Mouse (Mus musculus): ENCODE measurements around the gene Tdrkh. TPM values are rescaled to one million over a fixed set of nuclear protein-coding genes. Genes with fewer than 3 reads are reported as not detected.

Gene Tdrkh
- polyA plus RNA-seq, 1 experiment from 2014 or later = 45.2 TPM

DNA sequence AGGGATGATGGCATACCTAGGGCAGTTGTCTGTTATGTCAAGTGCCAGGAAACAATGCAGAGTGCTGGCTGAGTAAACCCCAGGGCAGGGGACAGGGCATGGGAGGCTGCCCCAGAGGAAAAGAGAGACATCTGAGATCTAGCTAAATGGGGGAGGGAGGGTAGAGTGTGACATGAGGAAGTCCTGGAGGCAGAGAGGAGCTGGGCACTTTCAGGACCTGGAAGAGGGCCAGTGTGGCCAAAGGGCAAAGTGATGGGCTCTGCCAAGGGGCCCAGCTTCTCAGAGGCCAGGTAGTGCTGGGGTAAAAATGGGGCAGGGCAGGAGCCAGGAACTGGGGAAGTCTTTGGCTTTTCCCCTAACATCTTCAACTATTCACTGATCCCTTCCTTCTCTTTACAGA, 38.4 kb upstream of the Tdrkh start:
- Histone ChIP-seq H3K4me3 (no peak overlapping the region), H3K36me3 (no peaks in the 10 kb centered on the region), H3K27me3 (ENCODE audit: low read depth, poor library complexity, severe bottlenecking) (peaks cover 44% of the 10 kb centered on the region), H3K9me3 (replicated peaks) (no peaks in the 10 kb centered on the region), H3K4me1 (peaks cover 33% of the 10 kb centered on the region), H3K27ac (replicated peaks) (no peak overlapping the region)
- DNase-seq (ENCODE audit: low spot score) = no peak

GRCm38 (mm10) chr3:94375146-94375545, 37.9 kb upstream of the Tdrkh start:
- Histone ChIP-seq H3K4me1 (peaks cover 38% of the 10 kb centered on the region), H3K4me3 (no peak overlapping the region), H3K27me3 (ENCODE audit: low read depth, poor library complexity, severe bottlenecking) (peaks cover 44% of the 10 kb centered on the region), H3K27ac (replicated peaks) (no peak overlapping the region), H3K9me3 (replicated peaks) (no peaks in the 10 kb centered on the region), H3K36me3 (no peaks in the 10 kb centered on the region)
- 78% methylated on average over 2 of the region's 2 CpGs for whole genome bisulfite sequencing
- DNase-seq (ENCODE audit: low spot score) = no peak

- Histone ChIP-seq H3K4me1 (peaks cover 42% of the 10 kb centered on the region), H3K36me3 (no peaks in the 10 kb centered on the region), H3K9me3 (replicated peaks) (no peaks in the 10 kb centered on the region), H3K27ac (replicated peaks) (no peak overlapping the region), H3K27me3 (ENCODE audit: low read depth, poor library complexity, severe bottlenecking) (peaks cover 44% of the 10 kb centered on the region), H3K4me3 (no peak overlapping the region)
- no peak for DNase-seq (ENCODE audit: low spot score)
- 49% methylated on average over 5 of the region's 5 CpGs for WGBS
Observed at GRCm38 (mm10) chr3:94375861-94376260, 37.2 kb upstream of the Tdrkh start.

GRCm38 (mm10) chr3:94377028-94377923, 35.8 kb upstream of the Tdrkh start:
- Histone ChIP-seq H3K4me1 (peaks cover 33% of the 10 kb centered on the region), H3K9me3 (replicated peaks) (no peaks in the 10 kb centered on the region), H3K36me3 (no peaks in the 10 kb centered on the region), H3K4me3 (no peak overlapping the region), H3K27me3 (ENCODE audit: low read depth, poor library complexity, severe bottlenecking) (peaks cover 35% of the 10 kb centered on the region), H3K27ac (replicated peaks) (no peak overlapping the region)
- 15% methylated on average over 13 of the region's 13 CpGs for WGBS
- no peak for DNase-seq (ENCODE audit: low spot score)

DNA sequence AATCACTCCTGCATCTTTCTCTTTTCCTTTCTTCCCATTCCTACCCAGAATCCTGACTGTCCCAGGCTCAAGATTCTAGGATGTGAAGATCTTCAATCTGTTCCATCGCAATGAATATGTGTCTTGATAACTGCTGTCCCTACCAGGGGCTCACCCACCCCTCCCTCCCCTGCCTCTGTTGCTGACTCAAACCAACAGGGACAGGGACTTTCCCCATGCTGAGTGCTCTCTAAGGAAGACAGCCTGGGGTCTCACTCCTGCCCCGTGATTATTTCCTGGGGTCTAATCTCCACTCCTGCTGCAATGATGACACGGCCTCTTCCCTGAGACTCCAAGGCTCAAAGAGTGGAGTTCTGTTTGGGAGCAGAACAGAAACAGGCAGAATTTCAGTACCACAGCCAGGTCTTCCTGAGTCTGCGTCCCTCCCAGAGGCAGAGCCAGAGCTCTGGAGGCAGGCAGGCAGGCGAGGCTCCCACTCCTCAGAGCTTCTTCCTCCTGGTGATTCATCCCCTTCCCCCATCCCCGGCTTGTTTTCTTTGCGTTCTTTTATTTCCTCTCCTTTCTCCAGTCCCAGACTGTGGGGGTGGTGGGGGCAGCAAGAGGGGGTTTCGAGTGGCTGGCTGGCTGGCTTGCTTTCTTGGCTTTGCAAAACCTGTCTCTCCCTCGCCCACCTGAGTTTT, 33.1 kb upstream of the Tdrkh start:
- H3K9me3 ChIP-seq (replicated peaks) = no peaks in the 10 kb centered on the region

GRCm38 (mm10) chr3:94382308-94382707, 30.8 kb upstream of the Tdrkh start:
- no peaks in the 10 kb centered on the region for H3K36me3 ChIP-seq
- no peaks in the 10 kb centered on the region; the same call in 1 of the 2 replicates for H3K27me3 ChIP-seq (ENCODE audit: low read depth, poor library complexity, severe bottlenecking)
- no peak overlapping the region for H3K4me3 ChIP-seq
- H3K9me3 ChIP-seq (replicated peaks) = no peaks in the 10 kb centered on the region
- 86% methylated on average over 5 of the region's 5 CpGs for WGBS
- H3K27ac ChIP-seq (replicated peaks) = no peak overlapping the region
- no peak for DNase-seq (ENCODE audit: low spot score)
- peaks cover 11% of the 10 kb centered on the region for H3K4me1 ChIP-seq

More for the DNA sequence above, 33.1 kb upstream of the Tdrkh start:
- H3K27ac ChIP-seq (replicated peaks) = no peak overlapping the region
- H3K36me3 ChIP-seq = no peaks in the 10 kb centered on the region
- H3K4me1 ChIP-seq = peaks cover 14% of the 10 kb centered on the region
- DNase-seq (ENCODE audit: low spot score) = no peak
- H3K27me3 ChIP-seq (ENCODE audit: low read depth, poor library complexity, severe bottlenecking) = peaks cover 9% of the 10 kb centered on the region
- 22% methylated on average over 9 of the region's 9 CpGs for WGBS
- H3K4me3 ChIP-seq = no peak overlapping the region

- no peak overlapping the region for H3K4me3 ChIP-seq
- no peak for DNase-seq (ENCODE audit: low spot score)
- H3K4me1 ChIP-seq = peaks cover 9% of the 10 kb centered on the region
- H3K27me3 ChIP-seq (ENCODE audit: low read depth, poor library complexity, severe bottlenecking) = no peaks in the 10 kb centered on the region; the same call in 1 of the 2 replicates
- H3K27ac ChIP-seq (replicated peaks) = no peak overlapping the region
- WGBS = 60% methylated on average over 3 of the region's 3 CpGs
- H3K36me3 ChIP-seq = no peaks in the 10 kb centered on the region
- no peaks in the 10 kb centered on the region for H3K9me3 ChIP-seq (replicated peaks)
Observed at GRCm38 (mm10) chr3:94383476-94383875, 29.6 kb upstream of the Tdrkh start.

GRCm38 (mm10) chr3:94386671-94387070, 26.4 kb upstream of the Tdrkh start:
- Histone ChIP-seq H3K36me3 (no peaks in the 10 kb centered on the region), H3K27me3 (ENCODE audit: low read depth, poor library complexity, severe bottlenecking) (no peaks in the 10 kb centered on the region; the same call in 1 of the 2 replicates), H3K9me3 (replicated peaks) (no peaks in the 10 kb centered on the region), H3K4me1 (no peaks in the 10 kb centered on the region), H3K27ac (replicated peaks) (no peak overlapping the region), H3K4me3 (no peak overlapping the region)
- WGBS = 74% methylated on average over 4 of the region's 4 CpGs
- DNase-seq (ENCODE audit: low spot score) = no peak

GRCm38 (mm10) chr3:94387391-94387790, 25.7 kb upstream of the Tdrkh start:
- H3K27ac ChIP-seq (replicated peaks) = no peak overlapping the region
- H3K4me3 ChIP-seq = no peak overlapping the region
- 95% methylated on average over 10 of the region's 10 CpGs for WGBS
- no peaks in the 10 kb centered on the region for H3K4me1 ChIP-seq
- no peaks in the 10 kb centered on the region for H3K9me3 ChIP-seq (replicated peaks)
- H3K27me3 ChIP-seq (ENCODE audit: low read depth, poor library complexity, severe bottlenecking) = no peaks in the 10 kb centered on the region
- DNase-seq (ENCODE audit: low spot score) = no peak
- H3K36me3 ChIP-seq = no peaks in the 10 kb centered on the region

GRCm38 (mm10) chr3:94388047-94388446, 25.0 kb upstream of the Tdrkh start:
- Histone ChIP-seq H3K36me3 (no peaks in the 10 kb centered on the region), H3K27me3 (ENCODE audit: low read depth, poor library complexity, severe bottlenecking) (no peaks in the 10 kb centered on the region), H3K27ac (replicated peaks) (no peak overlapping the region), H3K4me3 (no peak overlapping the region), H3K9me3 (replicated peaks) (no peaks in the 10 kb centered on the region), H3K4me1 (no peaks in the 10 kb centered on the region)
- WGBS = 82% methylated on average over 5 of the region's 5 CpGs
- no peak for DNase-seq (ENCODE audit: low spot score)

- Histone ChIP-seq H3K9me3 (replicated peaks) (no peaks in the 10 kb centered on the region), H3K4me3 (no peak overlapping the region), H3K27ac (replicated peaks) (no peak overlapping the region), H3K27me3 (ENCODE audit: low read depth, poor library complexity, severe bottlenecking) (no peaks in the 10 kb centered on the region), H3K4me1 (no peaks in the 10 kb centered on the region), H3K36me3 (no peaks in the 10 kb centered on the region)
- DNase-seq (ENCODE audit: low spot score) = no peak
- WGBS = 93% methylated on average over 16 of the region's 16 CpGs
Observed at GRCm38 (mm10) chr3:94389420-94389819, 23.7 kb upstream of the Tdrkh start.

DNA sequence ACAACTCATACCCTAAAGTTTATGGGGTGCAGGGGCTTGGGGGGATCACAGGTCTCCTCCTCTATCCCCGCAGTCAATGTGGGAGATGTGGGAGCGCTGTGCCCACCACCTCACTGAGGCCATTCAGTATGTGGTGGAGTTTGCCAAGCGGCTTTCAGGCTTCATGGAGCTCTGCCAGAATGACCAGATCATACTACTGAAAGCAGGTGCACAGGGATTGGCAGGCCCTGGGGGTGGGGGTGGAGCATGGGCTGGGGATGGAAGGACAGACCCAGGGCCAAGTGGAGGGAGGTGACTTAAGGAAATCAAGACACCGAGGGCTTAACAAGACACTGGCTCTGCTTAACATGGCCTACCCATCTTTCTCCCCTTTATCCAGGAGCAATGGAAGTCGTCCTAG, 22.1 kb upstream of the Tdrkh start:
- Histone ChIP-seq H3K4me1 (no peaks in the 10 kb centered on the region), H3K4me3 (no peak overlapping the region)
- 86% methylated on average over 5 of the region's 5 CpGs for WGBS

GRCm38 (mm10) chr3:94392128-94392527, 20.9 kb upstream of the Tdrkh start:
- H3K36me3 ChIP-seq = no peaks in the 10 kb centered on the region
- no peak for DNase-seq (ENCODE audit: low spot score)
- H3K9me3 ChIP-seq (replicated peaks) = no peaks in the 10 kb centered on the region
- peaks cover 9% of the 10 kb centered on the region for H3K27me3 ChIP-seq (ENCODE audit: low read depth, poor library complexity, severe bottlenecking)
- no peaks in the 10 kb centered on the region for H3K4me1 ChIP-seq
- no peak overlapping the region for H3K4me3 ChIP-seq
- 86% methylated on average over 2 of the region's 2 CpGs for WGBS
- no peak overlapping the region for H3K27ac ChIP-seq (replicated peaks)

More for the DNA sequence above, 22.1 kb upstream of the Tdrkh start:
- no peak for DNase-seq (ENCODE audit: low spot score)
- Histone ChIP-seq H3K9me3 (replicated peaks) (no peaks in the 10 kb centered on the region), H3K27me3 (ENCODE audit: low read depth, poor library complexity, severe bottlenecking) (peaks cover 4% of the 10 kb centered on the region; the same call in 1 of the 2 replicates), H3K27ac (replicated peaks) (no peak overlapping the region), H3K36me3 (no peaks in the 10 kb centered on the region)

Measured in midbrain, embryonic 10.5 days (tissue).